Mouse (Mus musculus) heart, postnatal 0 days (tissue): ENCODE measurements around the gene Tfeb.

Experiments
- CTCF ChIP-seq: IDR thresholded peaks from 2 replicates; pipeline ENCODE4 v1.5.1; 2016; ENCODE audit warnings: antibody characterized with exemption, control low read depth, low read depth
- EP300 ChIP-seq: IDR thresholded peaks from 2 replicates; pipeline ENCODE4 v1.6.1; 2016; ENCODE audit warnings: antibody characterized with exemption, low read depth

DNA sequence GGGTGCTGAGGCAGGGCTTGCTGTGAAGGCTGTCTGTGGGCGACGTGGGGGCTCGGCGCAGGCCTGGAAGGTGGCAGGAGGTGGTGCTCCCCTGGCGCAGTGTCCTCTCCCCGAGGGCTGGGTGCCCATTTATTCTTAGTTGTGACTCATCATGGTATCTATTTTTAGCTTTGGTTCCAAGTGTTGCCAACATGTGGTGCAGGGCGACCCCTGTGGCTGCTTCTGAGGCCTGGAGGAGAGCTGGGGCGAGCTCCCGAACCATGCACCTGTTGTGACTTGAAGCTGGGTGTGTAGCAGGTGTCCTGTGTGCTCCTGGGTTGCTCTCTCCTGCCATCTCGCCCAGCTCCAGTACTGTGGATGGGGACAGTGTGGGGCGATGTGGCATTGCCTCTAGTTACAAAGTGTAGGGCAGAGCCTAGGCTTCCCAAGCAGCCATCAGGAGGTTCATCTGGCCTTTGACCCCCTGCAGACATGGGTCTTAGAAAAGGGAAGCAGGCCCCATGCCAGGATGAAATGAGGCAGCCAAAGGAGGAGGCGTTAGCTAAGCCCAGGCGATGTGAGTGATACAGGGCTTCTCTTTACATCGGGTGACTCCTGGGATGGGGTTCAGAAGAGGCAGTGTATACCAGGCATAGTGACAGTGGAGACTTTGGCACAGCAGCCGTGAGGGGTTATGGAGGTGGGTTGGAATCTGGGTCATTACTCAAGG is 23.0 kb downstream of the Tfeb start:
- peak; percentile 69 for TF ChIP-seq CTCF
- 0 out of 2 replicates have a peak, but pooled peaks have one; percentile 61 for TF ChIP-seq EP300
